Mouse (Mus musculus): Measurements from ENCODE around the gene Tbc1d15.

DNA sequence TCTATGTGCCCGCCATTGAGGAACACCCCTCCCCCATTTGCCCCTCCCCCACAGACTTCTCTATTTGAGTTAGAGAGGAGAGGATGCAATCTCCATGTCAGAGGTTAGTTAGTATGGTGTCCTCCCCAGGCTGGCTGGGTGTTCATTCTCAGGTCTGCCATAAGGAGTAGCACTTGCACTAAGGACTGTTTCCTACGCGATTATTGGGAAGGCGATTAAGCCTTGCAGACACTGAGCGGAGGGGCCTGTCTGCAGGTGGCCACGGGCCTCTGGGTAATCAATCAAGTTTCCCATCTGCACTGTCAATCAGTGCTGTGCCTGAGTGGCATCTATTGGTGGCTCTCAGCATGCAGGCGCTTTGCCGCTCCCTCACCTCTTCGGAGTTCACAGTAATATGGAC, 81.9 kb downstream of the Tbc1d15 start:
- TF ChIP-seq CTCF (IDR thresholded peaks at IDR 0.05; ENCODE audit: low read depth) (no peak), EP300 (IDR thresholded peaks at IDR 0.05; ENCODE audit: low read depth) (no peak)
